12 mouse cellular contexts compared by ENCODE assay signal in genomic region chr15:80582581-80583495, GRCm38 (mm10). TPM values are rescaled to one million over a fixed set of nuclear protein-coding genes. Genes with fewer than 3 reads are reported as not detected.
DNase-seq lines count a peak whose midpoint lies in the region; ATAC-seq lines count a peak whose summit lies in the region.
"Had no signal": no experiment of that assay in that cellular context is flagged by ENCODE, and none has a peak within 500 bp of the region (broad histone marks: within the 10 kb centered on the region; RNA-seq: fewer than 3 reads in every experiment).

No protein-coding gene starts in this region.

- no peaks in the 10 kb centered on the region for H3K27me3 ChIP-seq in forebrain, embryonic 14.5 days (replicated peaks; ENCODE audit: control insufficient read depth, insufficient read depth, low read length)
- H3K27me3 ChIP-seq: hindbrain, embryonic 15.5 days had no signal

- H3K27ac ChIP-seq in forebrain, embryonic 14.5 days (ENCODE audit: low read depth, low read length), result no peak overlapping the region
- H3K27ac ChIP-seq: hindbrain, embryonic 15.5 days had no signal

- ATAC-seq in forebrain, embryonic 14.5 days, result no peak

- 82% methylated on average over 20 of the region's 20 CpGs for WGBS in forebrain, embryonic 14.5 days

- H3K4me3 ChIP-seq in forebrain, embryonic 14.5 days (ENCODE audit: low read depth, low read length), result no peak overlapping the region
- H3K4me3 ChIP-seq: hindbrain, embryonic 15.5 days had no signal

- H3K9me3 ChIP-seq in forebrain, embryonic 14.5 days (replicated peaks; ENCODE audit: control insufficient read depth, low read length), result no peaks in the 10 kb centered on the region
- H3K9me3 ChIP-seq: hindbrain, embryonic 15.5 days had no signal

- no peaks in the 10 kb centered on the region; the same call in 1 of the 2 replicates for H3K4me1 ChIP-seq in forebrain, embryonic 14.5 days (ENCODE audit: control insufficient read depth, insufficient read depth, low read length)

- DNase-seq in lung, adult 18-20 months, result peak; percentile 41 to 51
- DNase-seq in lung, postnatal 25 days (ENCODE audit: low spot score), result no peak
- DNase-seq in NIH3T3 (ENCODE audit: low read depth), result peak; percentile 68
- peak; percentile 15 for DNase-seq in heart, postnatal 4 days
- DNase-seq in natural killer cell, adult 2 months (ENCODE audit: low spot score in 2 of 2), result peak; percentile 73 to 84
- DNase-seq in forebrain, embryonic 14.5 days (ENCODE audit: low spot score), result no peak
- DNase-seq in layer of hippocampus, postnatal 36 days, result no peak
- DNase-seq in kidney, adult 18-20 months, result no peak
- DNase-seq: lung, embryonic 14.5 days; right cerebral cortex, postnatal 25 days had no signal

- no peak overlapping the region for H3K9ac ChIP-seq in forebrain, embryonic 14.5 days (ENCODE audit: low read length)
- H3K9ac ChIP-seq: hindbrain, embryonic 15.5 days; lung, embryonic 14.5 days had no signal

- H3K4me2 ChIP-seq in forebrain, embryonic 14.5 days (ENCODE audit: low read length), result no peak overlapping the region
- H3K4me2 ChIP-seq: hindbrain, embryonic 15.5 days; lung, embryonic 14.5 days had no signal

- H3K36me3 ChIP-seq in forebrain, embryonic 14.5 days (ENCODE audit: control insufficient read depth, insufficient read depth, low read length), result no peaks in the 10 kb centered on the region
- H3K36me3 ChIP-seq: hindbrain, embryonic 15.5 days had no signal

RNA-seq across cellular contexts. Expression of gene Grap2, which starts 10.4 kb away (rescaled TPM):
- 1 to 10 TPM in 1 of 2 experiments, under 1 TPM in 1; 0.62 to 1.2 TPM for total RNA-seq in heart, postnatal 4 days (2021)
- polyA plus RNA-seq in forebrain, embryonic 14.5 days (2014; fragmentation: Nextera tagmentation; extraction: Ambion mirVana), result 0.24 and 0.32 TPM in 2 replicates
- under 1 TPM; 0.07 to 0.08 TPM for total RNA-seq in layer of hippocampus, postnatal 36 days (2021)

RNA-seq across cellular contexts. Expression of gene Enthd1, which starts 17.9 kb away (rescaled TPM):
- total RNA-seq in heart, postnatal 4 days (2021), result not detected
- not detected in 2 replicates for polyA plus RNA-seq in forebrain, embryonic 14.5 days (2014; fragmentation: Nextera tagmentation; extraction: Ambion mirVana)
- total RNA-seq in layer of hippocampus, postnatal 36 days (2021), result not detected
- polyA plus RNA-seq: embryonic facial prominence, embryonic 11.5 days; hindbrain, embryonic 15.5 days; lung, embryonic 14.5 days had no signal

Comparison
In these comparisons a context has a peak if more than half of its experiments do, and no peak if none do; other contexts are left out.
1. DNase-seq: peak in lung, adult 18-20 months (2 of 2), NIH3T3 (single experiment), heart, postnatal 4 days (single experiment) and natural killer cell, adult 2 months (2 of 2); none in lung, postnatal 25 days (single experiment), forebrain, embryonic 14.5 days (single experiment), layer of hippocampus, postnatal 36 days (0 of 2) and kidney, adult 18-20 months (single experiment).